Mouse (Mus musculus): ENCODE results near the gene Rpl9-ps1. TPM values are rescaled to one million over a fixed set of nuclear protein-coding genes. Genes with fewer than 3 reads are reported as not detected.

The Rpl9-ps1 gene
- total RNA-seq, 2 experiments from 2014 or later, result not detected

GRCm38 (mm10) chr11:83623586-83623985, 21.8 kb downstream of the Rpl9-ps1 start:
- DNase-seq (ENCODE audit: low spot score in 2 of 2), result no peak

GRCm38 (mm10) chr11:83619037-83619436, 26.4 kb downstream of the Rpl9-ps1 start:
- DNase-seq (ENCODE audit: low spot score in 2 of 2), result no peak

GRCm38 (mm10) chr11:83618238-83618637, 27.2 kb downstream of the Rpl9-ps1 start:
- no peak for DNase-seq (ENCODE audit: low spot score in 2 of 2)

- no peak for DNase-seq (ENCODE audit: low spot score in 2 of 2)
These were observed 28.8 kb downstream of the Rpl9-ps1 start for GRCm38 (mm10) chr11:83616586-83616985.

- DNase-seq (ENCODE audit: low spot score in 2 of 2), result no peak
These were observed 34.5 kb downstream of the Rpl9-ps1 start for GRCm38 (mm10) chr11:83610900-83611299.

GRCm38 (mm10) chr11:83606396-83606795, 39.0 kb downstream of the Rpl9-ps1 start:
- no peak for DNase-seq (ENCODE audit: low spot score in 2 of 2)

- no peak for DNase-seq (ENCODE audit: low spot score in 2 of 2)
These were observed 39.9 kb downstream of the Rpl9-ps1 start for GRCm38 (mm10) chr11:83605535-83605934.

GRCm38 (mm10) chr11:83604698-83605097, 40.7 kb downstream of the Rpl9-ps1 start:
- no peak for DNase-seq (ENCODE audit: low spot score in 2 of 2)

- no peak for DNase-seq (ENCODE audit: low spot score in 2 of 2)
These were observed 42.0 kb downstream of the Rpl9-ps1 start for GRCm38 (mm10) chr11:83603399-83603798.

- no peak for DNase-seq (ENCODE audit: low spot score in 2 of 2)
These were observed 44.8 kb downstream of the Rpl9-ps1 start for GRCm38 (mm10) chr11:83600576-83600975.

GRCm38 (mm10) chr11:83598991-83599390, 46.4 kb downstream of the Rpl9-ps1 start:
- no peak for DNase-seq (ENCODE audit: low spot score in 2 of 2)

- no peak for DNase-seq (ENCODE audit: low spot score in 2 of 2)
These were observed 47.1 kb downstream of the Rpl9-ps1 start for GRCm38 (mm10) chr11:83598207-83598837.

GRCm38 (mm10) chr11:83597796-83598195, 47.6 kb downstream of the Rpl9-ps1 start:
- no peak for DNase-seq (ENCODE audit: low spot score in 2 of 2)

- DNase-seq (ENCODE audit: low spot score in 2 of 2), result no peak
These were observed 49.6 kb downstream of the Rpl9-ps1 start for GRCm38 (mm10) chr11:83595669-83596455.

Other genes starting within 250 kb of the Rpl9-ps1 start
- 100 to 1,000 TPM; 243 to 245 TPM for gene Rasl10b, start 236.5 kb downstream of the Rpl9-ps1 start, total RNA-seq (2021)
- under 1 TPM; 0.28 to 0.32 TPM for gene Gas2l2, start 216.2 kb downstream of the Rpl9-ps1 start, total RNA-seq (2021)
- under 1 TPM in 1 of 2 experiments, not detected in 1; 0.54 TPM for gene 1700020L24Rik, start 207.9 kb downstream of the Rpl9-ps1 start, total RNA-seq (2021)
- gene Mmp28, start 182.6 kb downstream of the Rpl9-ps1 start, total RNA-seq (2021), result 1 to 10 TPM; 2.9 TPM
- 10 to 100 TPM; 69.1 to 70.7 TPM for gene Taf15, start 172.5 kb downstream of the Rpl9-ps1 start, total RNA-seq (2021)
- not detected for gene Heatr9, start 123.4 kb downstream of the Rpl9-ps1 start, total RNA-seq (2021)
- not detected for gene Ccl5, start 115.1 kb downstream of the Rpl9-ps1 start, total RNA-seq (2021)
- gene Ccl9, start 67.0 kb downstream of the Rpl9-ps1 start, total RNA-seq (2021), result 1 to 10 TPM; 2.4 to 5.0 TPM
- 1 to 10 TPM; 2.8 to 2.9 TPM for gene Ccl6, start 52.5 kb downstream of the Rpl9-ps1 start, total RNA-seq (2021)
- gene Ccl3, start 3.7 kb upstream of the Rpl9-ps1 start, total RNA-seq (2021), result not detected
- not detected for gene Ccl4, start 17.0 kb upstream of the Rpl9-ps1 start, total RNA-seq (2021)
- not detected for gene Wfdc17, start 58.4 kb upstream of the Rpl9-ps1 start, total RNA-seq (2021)
- under 1 TPM; 0.69 to 0.96 TPM for gene Wfdc18, start 63.4 kb upstream of the Rpl9-ps1 start, total RNA-seq (2021)
- gene Wfdc21, start 101.3 kb upstream of the Rpl9-ps1 start, total RNA-seq (2021), result not detected
- gene Heatr6, start 108.1 kb upstream of the Rpl9-ps1 start, total RNA-seq (2021), result 10 to 100 TPM; 15.0 to 16.0 TPM
- gene Hnf1b, start 204.4 kb upstream of the Rpl9-ps1 start, total RNA-seq (2021), result under 1 TPM; 0.27 to 0.43 TPM